Mouse (Mus musculus): ENCODE data around the gene Dus3l. TPM values are rescaled to one million over a fixed set of nuclear protein-coding genes. Genes with fewer than 3 reads are reported as not detected.

Gene Dus3l
- polyA plus RNA-seq, 1 experiment from 2014 or later: 40.0 TPM

Other genes starting within 250 kb of the Dus3l start
- 0.98 and 1.4 TPM in 2 replicates for gene Gm20219, start 210.4 kb upstream of the Dus3l start, polyA plus RNA-seq (2015; fragmentation: Nextera tagmentation; extraction: Ambion mirVana)
- gene Safb2, start 180.2 kb upstream of the Dus3l start, polyA plus RNA-seq (2015; fragmentation: Nextera tagmentation; extraction: Ambion mirVana): 52.7 and 56.0 TPM in 2 replicates
- 68.6 and 76.2 TPM in 2 replicates for gene Safb, start 179.9 kb upstream of the Dus3l start, polyA plus RNA-seq (2015; fragmentation: Nextera tagmentation; extraction: Ambion mirVana)
- 316 and 336 TPM in 2 replicates for gene 2410015M20Rik, start 155.0 kb upstream of the Dus3l start, polyA plus RNA-seq (2015; fragmentation: Nextera tagmentation; extraction: Ambion mirVana)
- gene Rpl36, start 151.3 kb upstream of the Dus3l start, polyA plus RNA-seq (2015; fragmentation: Nextera tagmentation; extraction: Ambion mirVana): 1,705 and 1,833 TPM in 2 replicates
- 56.5 and 57.6 TPM in 2 replicates for gene Lonp1, start 137.9 kb upstream of the Dus3l start, polyA plus RNA-seq (2015; fragmentation: Nextera tagmentation; extraction: Ambion mirVana)
- gene Catsperd, start 136.6 kb upstream of the Dus3l start, polyA plus RNA-seq (2015; fragmentation: Nextera tagmentation; extraction: Ambion mirVana): 0.55 and 0.81 TPM in 2 replicates
- gene Ranbp3, start 91.5 kb upstream of the Dus3l start, polyA plus RNA-seq (2015; fragmentation: Nextera tagmentation; extraction: Ambion mirVana): 66.5 and 72.8 TPM in 2 replicates
- gene Ndufa11, start 47.0 kb upstream of the Dus3l start, polyA plus RNA-seq (2015; fragmentation: Nextera tagmentation; extraction: Ambion mirVana): 527 and 530 TPM in 2 replicates
- 15.7 and 16.6 TPM in 2 replicates for gene Vmac, start 46.7 kb upstream of the Dus3l start, polyA plus RNA-seq (2015; fragmentation: Nextera tagmentation; extraction: Ambion mirVana)
- 7.0 and 7.9 TPM in 2 replicates for gene Nrtn, start 7.2 kb upstream of the Dus3l start, polyA plus RNA-seq (2015; fragmentation: Nextera tagmentation; extraction: Ambion mirVana)
- 0.84 and 1.6 TPM in 2 replicates for gene Prr22, start 5.5 kb downstream of the Dus3l start, polyA plus RNA-seq (2015; fragmentation: Nextera tagmentation; extraction: Ambion mirVana)
- gene Rfx2, start 66.3 kb downstream of the Dus3l start, polyA plus RNA-seq (2015; fragmentation: Nextera tagmentation; extraction: Ambion mirVana): 2.5 and 3.4 TPM in 2 replicates
- gene Acsbg2, start 109.7 kb downstream of the Dus3l start, polyA plus RNA-seq (2015; fragmentation: Nextera tagmentation; extraction: Ambion mirVana): not detected in 2 replicates
- 0.12 and 0.17 TPM in 2 replicates for gene 1700061G19Rik, start 110.7 kb downstream of the Dus3l start, polyA plus RNA-seq (2015; fragmentation: Nextera tagmentation; extraction: Ambion mirVana)
- 22.6 and 26.2 TPM in 2 replicates for gene Mllt1, start 170.7 kb downstream of the Dus3l start, polyA plus RNA-seq (2015; fragmentation: Nextera tagmentation; extraction: Ambion mirVana)
- gene Acer1, start 217.4 kb downstream of the Dus3l start, polyA plus RNA-seq (2015; fragmentation: Nextera tagmentation; extraction: Ambion mirVana): 0.65 and 0.88 TPM in 2 replicates
- gene Clpp, start 225.5 kb downstream of the Dus3l start, polyA plus RNA-seq (2015; fragmentation: Nextera tagmentation; extraction: Ambion mirVana): 157 and 174 TPM in 2 replicates
- gene Alkbh7, start 232.6 kb downstream of the Dus3l start, polyA plus RNA-seq (2015; fragmentation: Nextera tagmentation; extraction: Ambion mirVana): 41.7 and 43.7 TPM in 2 replicates
- 0.44 TPM in 1 of 2 replicates, not detected in the other for gene Pspn, start 235.3 kb downstream of the Dus3l start, polyA plus RNA-seq (2015; fragmentation: Nextera tagmentation; extraction: Ambion mirVana)
- gene Gtf2f1, start 246.5 kb downstream of the Dus3l start, polyA plus RNA-seq (2015; fragmentation: Nextera tagmentation; extraction: Ambion mirVana): 57.9 and 60.9 TPM in 2 replicates
- gene Gm17949, start 246.7 kb downstream of the Dus3l start, polyA plus RNA-seq (2015; fragmentation: Nextera tagmentation; extraction: Ambion mirVana): 0.37 and 0.58 TPM in 2 replicates

Measured in intestine, embryonic 16.5 days (tissue).